Mouse (Mus musculus) hindbrain, embryonic 15.5 days (tissue): ENCODE data around the gene Pilra. TPM values are rescaled to one million over a fixed set of nuclear protein-coding genes. Genes with fewer than 3 reads are reported as not detected.

Source experiments
- ATAC-seq: fragments of 200-750 bp; cut with Nextera tagmentation; 2 replicates; pipeline ENCODE4 v1.8.0; 2017; ENCODE audit warnings: low read depth, moderate number of reproducible peaks, moderate TSS enrichment; ENCODE audit not compliant: low FRiP score
- H3K27ac ChIP-seq: fragments of 300-500 bp; sonication (generic); replicated peaks from 2 replicates; pipeline ENCODE4 v1.5.1; 2015; ENCODE audit warnings: mild to moderate bottlenecking, inconsistent platforms
- H3K27me3 ChIP-seq: fragments of 300-500 bp; sonication (generic); 2 replicates; pipeline ENCODE4 v1.6.1; 2015; ENCODE audit warnings: control low read depth, inconsistent platforms
- H3K36me3 ChIP-seq: fragments of 300-500 bp; sonication (generic); 2 replicates; pipeline ENCODE4 v1.6.1; 2015; ENCODE audit warnings: control low read depth, inconsistent platforms
- H3K4me1 ChIP-seq: fragments of 300-500 bp; sonication (generic); replicated peaks from 2 replicates; pipeline ENCODE4 v1.6.1; 2015; ENCODE audit warnings: control low read depth, inconsistent platforms
- H3K4me2 ChIP-seq: fragments of 300-500 bp; sonication (generic); 2 replicates; pipeline ENCODE4 v1.6.1; 2015; ENCODE audit warnings: moderate library complexity, mild to moderate bottlenecking, inconsistent platforms
- H3K4me3 ChIP-seq: fragments of 300-500 bp; sonication (generic); 2 replicates; pipeline ENCODE4 v1.5.1; 2015; ENCODE audit warnings: mild to moderate bottlenecking, inconsistent platforms
- H3K9ac ChIP-seq: fragments of 300-500 bp; sonication (generic); 2 replicates; pipeline ENCODE4 v1.6.1; 2015; ENCODE audit warnings: inconsistent platforms
- H3K9me3 ChIP-seq: fragments of 300-500 bp; sonication (generic); 2 replicates; pipeline ENCODE4 v1.6.1; 2016; ENCODE audit warnings: control low read depth, inconsistent platforms
- WGBS: fragments of 180-500 bp; shearing (Covaris S2); methylation state at CpG from one replicate; pipeline ENCODE4 v1.1.7; 2015; 5-methylcytosine and 5-hydroxymethylcytosine counted together
- polyA plus RNA-seq: library from polyadenylated mRNA; unstranded; fragments of >200 nt; fragmentation: Nextera tagmentation; extraction: Ambion mirVana; gene quantifications from 2 replicates; pipeline ENCODE4 v1.2.1, GENCODE M21; 2015

Pilra gene
- polyA plus RNA-seq, 1 experiment from 2014 or later = 0.21 TPM

DNA sequence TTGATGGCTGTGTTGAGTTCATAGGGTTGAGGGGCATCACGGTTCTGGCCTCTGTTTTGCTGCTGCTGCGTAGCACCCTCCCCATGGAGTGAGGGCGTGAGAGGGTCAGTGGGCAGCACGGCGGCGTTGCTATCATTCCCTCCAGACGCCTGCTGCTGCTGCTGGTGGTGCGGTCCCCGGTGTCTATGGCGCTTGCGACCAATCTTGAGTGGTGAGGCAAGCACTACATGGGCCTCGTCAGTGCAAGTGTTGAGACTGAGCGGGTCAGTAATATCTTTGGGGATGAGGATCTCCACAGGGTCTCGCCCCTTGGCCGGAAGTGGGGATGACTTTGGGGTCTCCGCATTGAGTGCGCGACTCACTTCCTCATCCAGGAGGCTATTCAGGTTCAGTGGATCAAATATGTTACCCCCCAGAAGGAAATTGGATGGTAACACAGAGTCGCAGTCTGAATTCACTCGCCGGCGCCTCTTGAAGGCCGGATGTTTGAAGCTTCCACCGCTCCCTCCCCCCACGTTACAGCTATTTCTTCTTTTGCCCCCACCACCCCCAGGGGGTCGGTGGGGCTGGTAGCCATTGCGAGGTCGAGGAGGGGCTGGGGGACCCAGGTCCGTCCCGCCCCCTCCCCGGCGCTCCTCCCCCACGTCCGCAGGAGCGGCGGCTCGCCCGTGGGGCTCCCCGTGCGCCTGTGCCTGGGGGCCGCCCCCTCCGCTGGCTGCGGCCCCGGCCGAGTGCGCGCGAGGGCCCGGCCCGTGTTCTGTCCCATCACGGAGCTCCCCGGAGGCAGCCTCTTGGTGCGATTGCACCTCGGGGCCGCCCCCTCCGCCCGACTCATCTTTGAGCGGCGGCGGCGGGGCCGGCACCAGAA, 50.7 kb downstream of the Pilra start:
- Histone ChIP-seq H3K27ac (peak overlapping the region; percentile 99), H3K36me3 (peaks cover 30% of the 10 kb centered on the region), H3K9ac (peak overlapping the region; percentile 93), H3K4me2 (peak overlapping the region; percentile 79), H3K4me1 (peaks cover 56% of the 10 kb centered on the region), H3K9me3 (no peaks in the 10 kb centered on the region), H3K27me3 (no peaks in the 10 kb centered on the region; the same call in 1 of the 2 replicates), H3K4me3 (peak overlapping the region; percentile 77)
- WGBS = 2% methylated on average over 44 of the region's 62 CpGs
- peak; percentile 9; the same call in 1 of the 2 replicates for ATAC-seq

DNA sequence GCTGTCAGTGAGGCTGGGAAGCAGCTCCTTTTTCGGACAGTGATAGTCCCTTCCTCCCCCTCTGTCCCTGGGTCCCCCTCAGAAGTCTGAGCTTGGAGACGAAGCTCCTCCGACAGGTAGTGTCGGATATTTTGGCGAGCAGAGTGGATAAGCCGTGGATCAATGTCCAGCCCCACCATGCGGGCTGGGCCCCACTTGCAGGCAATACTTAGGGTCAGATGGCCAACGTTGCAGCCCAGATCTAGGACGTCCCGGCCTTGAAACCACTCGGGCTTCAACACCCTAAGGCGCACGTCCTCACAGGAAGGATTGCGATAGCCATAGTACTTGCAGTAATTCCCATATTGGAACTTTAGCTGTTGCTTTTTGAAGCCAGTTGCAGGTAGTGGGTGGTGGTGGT, 51.5 kb downstream of the Pilra start:
- WGBS = 84% methylated on average over 14 of the region's 14 CpGs
- H3K4me2 ChIP-seq = peak overlapping the region; percentile 79
- H3K9me3 ChIP-seq = no peaks in the 10 kb centered on the region
- ATAC-seq = no peak
- H3K9ac ChIP-seq = peak overlapping the region; percentile 93
- no peaks in the 10 kb centered on the region; the same call in 1 of the 2 replicates for H3K27me3 ChIP-seq
- H3K4me3 ChIP-seq = peak overlapping the region; percentile 77
- H3K4me1 ChIP-seq = peaks cover 64% of the 10 kb centered on the region
- peak overlapping the region; percentile 99; the same call in 1 of the 2 replicates for H3K27ac ChIP-seq
- peaks cover 30% of the 10 kb centered on the region for H3K36me3 ChIP-seq

DNA sequence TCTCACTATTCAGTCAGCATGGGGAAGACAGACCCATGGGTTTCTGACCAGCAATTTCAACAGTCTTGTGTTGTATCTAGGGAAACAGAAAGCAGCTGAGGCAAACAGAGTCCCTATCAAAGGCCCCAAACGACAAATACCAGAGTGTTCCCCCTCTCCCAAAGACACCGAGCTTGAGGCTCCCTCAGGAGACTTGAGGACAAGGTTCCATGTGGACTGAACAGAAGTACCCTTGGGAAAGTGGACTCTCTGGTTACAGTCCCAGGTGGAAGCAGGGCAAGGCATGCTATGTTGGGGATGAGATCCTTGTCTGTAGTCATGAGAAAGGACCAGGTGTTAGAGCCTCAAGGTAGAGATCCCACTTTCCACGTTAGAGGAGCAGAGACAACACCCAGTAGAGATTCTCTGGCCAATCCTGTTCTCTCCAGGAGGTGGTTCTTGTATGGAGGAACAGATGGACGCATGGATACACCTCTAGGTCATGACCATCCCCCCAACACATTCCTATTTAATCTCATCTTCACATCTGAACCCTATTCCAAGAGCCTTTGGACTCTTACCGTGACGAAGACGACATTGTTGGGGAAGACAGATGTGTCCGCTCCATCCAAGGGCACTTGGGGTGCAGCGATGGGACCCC, 52.1 kb downstream of the Pilra start:
- H3K27me3 ChIP-seq = no peaks in the 10 kb centered on the region; the same call in 1 of the 2 replicates

DNA sequence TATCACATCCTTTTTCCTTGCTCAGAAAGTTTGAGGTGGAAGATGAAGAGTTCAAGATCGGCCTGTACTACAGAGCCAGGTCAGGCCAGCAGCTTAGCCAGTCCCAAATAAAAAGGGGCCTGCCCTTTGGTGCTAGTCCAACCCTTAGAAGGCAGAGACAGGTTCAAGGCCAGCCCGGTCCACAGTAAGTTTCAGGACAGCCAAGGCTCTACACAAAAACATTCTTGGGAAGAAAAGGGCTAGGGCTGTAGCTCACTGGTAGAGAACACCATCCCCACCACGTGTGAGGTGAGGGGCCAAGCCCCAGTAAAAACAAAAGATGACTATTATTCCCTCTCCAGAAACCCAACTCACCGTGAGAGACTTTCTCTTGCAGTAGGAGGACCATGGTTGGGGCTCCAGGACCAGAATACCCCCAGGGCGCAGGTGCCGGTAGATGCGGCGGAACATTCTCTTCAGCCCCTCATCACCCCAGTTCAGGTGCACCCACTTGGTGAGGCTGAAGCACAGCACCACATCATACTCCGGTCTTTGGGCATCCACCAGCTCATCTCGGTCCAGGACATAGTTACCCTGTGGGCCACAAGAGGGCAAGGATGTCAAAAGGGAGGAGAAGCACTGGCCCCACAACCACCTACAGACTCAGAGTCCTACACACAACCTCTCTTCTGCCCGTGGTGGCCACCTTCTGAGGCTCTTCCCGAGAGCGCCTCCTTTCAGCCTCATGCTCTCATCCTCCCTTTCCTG, 53.1 kb downstream of the Pilra start:
- Histone ChIP-seq H3K27me3 (no peaks in the 10 kb centered on the region), H3K27ac (no peak overlapping the region), H3K4me3 (peak overlapping the region; percentile 77), H3K36me3 (peaks cover 30% of the 10 kb centered on the region), H3K9me3 (no peaks in the 10 kb centered on the region), H3K9ac (peak overlapping the region; percentile 93; the same call in 1 of the 2 replicates), H3K4me2 (peak overlapping the region; percentile 79), H3K4me1 (peaks cover 64% of the 10 kb centered on the region)
- no peak for ATAC-seq
- WGBS = 80% methylated on average over 13 of the region's 13 CpGs

More for the DNA sequence above, 52.1 kb downstream of the Pilra start:
- peak overlapping the region; percentile 77 for H3K4me3 ChIP-seq
- peaks cover 30% of the 10 kb centered on the region for H3K36me3 ChIP-seq
- 64% methylated on average over 9 of the region's 9 CpGs for WGBS
- H3K9me3 ChIP-seq = no peaks in the 10 kb centered on the region
- H3K27ac ChIP-seq = no peak overlapping the region
- peak overlapping the region; percentile 93 for H3K9ac ChIP-seq
- H3K4me2 ChIP-seq = peak overlapping the region; percentile 79
- no peak for ATAC-seq
- H3K4me1 ChIP-seq = peaks cover 66% of the 10 kb centered on the region

DNA sequence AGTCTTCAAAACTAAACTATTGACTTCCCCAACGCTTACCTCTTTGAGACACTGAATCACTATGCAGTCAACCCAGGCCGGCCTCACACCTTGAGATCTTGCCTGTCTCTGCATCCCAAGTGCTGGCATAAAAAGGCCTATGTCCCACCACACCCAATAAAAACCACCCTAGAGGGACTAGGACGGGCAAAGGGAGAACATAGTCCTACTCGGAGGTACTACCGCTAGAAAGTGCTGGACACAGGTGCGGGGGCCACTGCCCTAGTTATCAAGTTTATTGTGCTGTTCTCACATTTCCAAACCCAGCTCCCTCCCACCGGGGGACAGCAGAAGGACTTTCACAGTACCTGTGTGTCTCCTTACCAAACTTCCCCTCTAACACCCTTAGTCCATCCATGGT, 54.4 kb downstream of the Pilra start:
- peaks cover 60% of the 10 kb centered on the region for H3K4me1 ChIP-seq
- no peaks in the 10 kb centered on the region for H3K9me3 ChIP-seq
- H3K27ac ChIP-seq = no peak overlapping the region
- no peaks in the 10 kb centered on the region for H3K27me3 ChIP-seq
- no peak for ATAC-seq
- H3K4me2 ChIP-seq = no peak overlapping the region
- 96% methylated on average over 7 of the region's 7 CpGs for WGBS
- no peak overlapping the region for H3K9ac ChIP-seq
- no peak overlapping the region for H3K4me3 ChIP-seq
- H3K36me3 ChIP-seq = peaks cover 30% of the 10 kb centered on the region

DNA sequence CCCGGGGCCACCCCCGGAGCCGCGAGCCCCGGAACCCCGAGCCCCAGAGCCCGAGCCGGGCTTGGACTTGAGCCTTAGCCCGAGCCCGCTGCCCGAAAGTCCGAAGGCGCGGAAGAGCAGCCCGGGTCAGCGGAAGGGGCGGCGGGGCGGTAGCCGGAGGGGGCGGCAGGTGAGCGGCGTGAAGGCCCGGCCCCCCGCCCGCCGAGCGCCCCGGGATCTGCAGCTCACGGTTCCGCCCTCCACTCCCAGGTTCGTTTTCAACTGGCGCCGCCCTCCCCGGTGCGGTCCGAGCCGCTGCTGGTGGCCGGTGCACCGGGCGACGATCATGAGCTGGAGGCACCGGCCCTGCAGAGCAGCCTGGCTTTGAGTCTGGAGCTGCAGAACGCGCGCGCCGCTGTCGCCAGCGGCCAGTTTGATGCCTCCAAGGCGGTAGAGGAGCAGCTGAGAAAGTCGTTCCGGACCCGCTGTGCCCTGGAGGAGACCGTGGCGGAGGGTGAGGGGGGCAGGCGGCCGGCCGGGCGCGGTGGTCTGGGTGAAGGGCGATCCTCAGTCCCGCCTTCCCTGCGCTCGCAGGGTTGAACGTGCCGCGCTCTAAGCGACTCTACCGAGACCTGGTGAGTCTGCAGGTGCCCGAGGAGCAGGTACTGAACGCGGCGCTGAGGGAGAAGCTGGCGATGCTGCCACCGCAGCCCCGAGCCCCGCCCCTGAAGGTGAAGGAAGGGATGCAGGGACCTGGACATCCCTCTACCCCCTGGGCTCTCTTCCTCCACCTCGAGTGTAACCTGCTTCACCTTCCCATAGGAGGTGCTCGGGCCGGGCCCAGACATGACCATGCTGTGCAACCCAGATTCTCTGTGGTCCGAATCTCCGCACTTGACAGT, 56.8 kb downstream of the Pilra start:
- H3K4me1 ChIP-seq = peaks cover 49% of the 10 kb centered on the region
- peak overlapping the region; percentile 86 for H3K4me3 ChIP-seq
- no peaks in the 10 kb centered on the region for H3K27me3 ChIP-seq
- H3K9me3 ChIP-seq = no peaks in the 10 kb centered on the region
- peaks cover 30% of the 10 kb centered on the region for H3K36me3 ChIP-seq
- peak overlapping the region; percentile 83 for H3K4me2 ChIP-seq
- peak overlapping the region; percentile 89 for H3K27ac ChIP-seq
- 1% methylated on average over 65 of the region's 83 CpGs for WGBS
- H3K9ac ChIP-seq = peak overlapping the region; percentile 91
- ATAC-seq = peak; percentile 7; the same call in 1 of the 2 replicates

DNA sequence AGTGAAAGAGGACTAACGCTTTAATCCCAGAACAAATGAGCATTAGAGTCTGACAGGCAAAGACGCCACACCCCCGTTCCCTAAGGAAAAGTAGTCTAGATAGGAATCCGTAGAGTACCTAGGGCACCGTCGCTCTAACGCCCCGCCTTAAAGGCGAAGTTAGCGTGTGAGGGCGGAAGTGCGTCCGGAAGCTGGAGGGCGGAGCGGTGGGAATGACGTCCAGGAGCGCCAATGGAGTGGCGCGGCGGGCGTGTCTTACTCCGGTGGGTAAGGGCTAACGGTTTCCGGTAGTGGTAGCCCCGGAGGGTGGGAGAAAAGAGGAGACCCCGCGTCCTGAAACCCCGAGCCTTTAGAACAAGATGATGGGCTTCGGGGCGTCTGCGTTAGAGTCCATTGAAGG, 57.4 kb downstream of the Pilra start, which contains the start of gene Ppp1r35:
Ppp1r35 (plus strand) TSS at position 215 of the 400 bp plus-strand sequence.
- Histone ChIP-seq H3K4me3 (peak within 1 kb of the TSS; percentile 86), H3K9ac (peak within 1 kb of the TSS; percentile 91), H3K4me2 (peak within 1 kb of the TSS; percentile 83), H3K27me3 (no peaks in the 10 kb centered on the region), H3K9me3 (no peaks in the 10 kb centered on the region), H3K4me1 (peaks cover 42% of the 10 kb centered on the region), H3K36me3 (peaks cover 29% of the 10 kb centered on the region), H3K27ac (peak within 1 kb of the TSS; percentile 89)
- peak; percentile 95 for ATAC-seq
- under 1% methylated on average over 31 of the region's 31 CpGs for WGBS

DNA sequence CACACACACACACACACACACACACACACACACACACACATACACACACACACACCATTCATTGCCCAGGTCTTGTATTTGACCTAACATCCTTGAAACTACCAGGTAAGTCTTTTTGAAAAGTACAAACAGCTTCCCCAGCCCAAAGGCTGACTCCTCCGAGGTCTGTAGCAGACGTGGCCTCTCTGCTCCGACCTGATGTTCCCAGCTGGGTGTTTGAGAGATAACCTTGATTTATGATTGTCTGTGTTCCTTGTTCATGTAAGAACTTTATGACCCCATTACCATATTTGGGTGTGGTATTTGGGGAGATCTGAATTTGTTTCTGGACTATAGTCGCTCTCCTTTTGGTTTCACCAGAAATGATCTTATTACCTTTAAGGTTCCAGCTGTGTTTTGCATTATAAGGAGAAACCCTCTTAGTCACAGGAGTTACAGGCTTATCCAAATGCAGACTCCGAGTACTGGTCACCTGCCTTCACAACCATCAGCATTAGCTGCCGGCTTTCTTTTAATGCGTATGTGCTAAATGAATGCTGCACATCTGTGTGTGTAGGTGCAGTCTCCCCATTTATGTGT, 58.7 kb downstream of the Pilra start:
- no peak overlapping the region for H3K4me2 ChIP-seq
- peaks cover 19% of the 10 kb centered on the region for H3K36me3 ChIP-seq
- no peak overlapping the region for H3K4me3 ChIP-seq
- H3K4me1 ChIP-seq = peaks cover 29% of the 10 kb centered on the region
- H3K27me3 ChIP-seq = no peaks in the 10 kb centered on the region
- WGBS = 84% methylated on average over 7 of the region's 7 CpGs
- H3K9ac ChIP-seq = no peak overlapping the region
- peak overlapping the region; percentile 89; the same call in 1 of the 2 replicates for H3K27ac ChIP-seq
- ATAC-seq = no peak
- no peaks in the 10 kb centered on the region for H3K9me3 ChIP-seq

DNA sequence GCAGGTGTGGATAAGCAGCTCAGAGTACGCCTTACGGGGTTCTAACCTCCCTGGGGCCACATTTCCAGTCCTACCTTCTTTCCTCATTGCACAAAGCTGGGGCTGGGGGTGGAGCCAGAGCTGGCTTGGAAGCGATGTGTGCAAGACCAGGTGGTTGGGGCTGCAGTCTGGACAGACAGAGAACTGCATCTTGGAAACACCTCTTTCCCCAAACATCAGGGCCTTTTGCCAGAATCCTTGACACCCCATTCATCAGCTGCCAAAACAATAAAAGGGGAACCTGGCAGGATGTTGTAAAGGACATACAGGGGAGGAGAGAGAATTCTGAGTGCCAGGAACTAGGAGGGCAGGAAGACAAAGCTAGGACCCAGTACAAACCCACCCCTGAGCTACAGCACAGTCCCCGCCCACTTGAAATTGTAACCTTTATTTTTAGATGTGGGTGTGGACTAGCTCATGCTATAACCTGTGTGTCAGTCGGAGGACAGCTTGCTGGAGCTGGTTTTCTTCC, 59.6 kb downstream of the Pilra start:
- Histone ChIP-seq H3K9me3 (no peaks in the 10 kb centered on the region), H3K36me3 (peaks cover 11% of the 10 kb centered on the region), H3K4me1 (peaks cover 21% of the 10 kb centered on the region), H3K9ac (no peak overlapping the region), H3K4me2 (no peak overlapping the region), H3K4me3 (no peak overlapping the region), H3K27ac (no peak overlapping the region), H3K27me3 (no peaks in the 10 kb centered on the region)
- 49% methylated on average over 5 of the region's 5 CpGs for WGBS
- no peak for ATAC-seq

DNA sequence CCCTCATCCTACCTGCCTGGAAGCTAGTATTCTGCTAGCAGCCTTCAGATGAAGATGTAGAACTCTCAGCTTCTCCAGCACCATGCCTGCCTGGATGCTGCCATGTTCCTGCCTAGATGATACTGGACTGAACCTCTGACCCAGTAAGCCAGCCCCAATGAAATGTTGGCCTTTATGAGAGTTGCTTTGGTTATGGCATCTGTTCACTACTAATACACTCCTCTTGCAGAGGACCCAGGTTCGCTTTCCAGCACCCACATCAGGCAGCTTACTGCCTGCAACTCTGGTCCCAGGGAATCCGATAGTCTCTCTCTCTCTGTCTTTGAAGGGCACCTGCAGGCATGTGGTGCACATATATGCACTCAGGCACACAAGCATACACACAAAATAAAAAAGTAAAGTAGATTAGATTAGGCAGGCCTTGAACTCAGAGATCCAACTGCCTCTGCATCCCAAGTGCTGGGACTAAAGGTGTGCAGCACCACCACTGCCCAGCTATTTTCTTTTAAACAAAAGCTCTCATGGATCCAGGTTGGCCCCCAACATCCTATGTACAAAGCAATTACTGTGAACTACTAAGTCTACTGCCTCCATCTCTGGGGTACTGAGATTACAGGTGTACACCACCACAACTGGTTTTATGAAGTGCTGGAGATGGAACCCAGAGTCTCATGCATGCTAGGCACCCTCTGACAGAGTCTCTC, 60.3 kb downstream of the Pilra start:
- Histone ChIP-seq H3K4me3 (no peak overlapping the region), H3K27me3 (no peaks in the 10 kb centered on the region), H3K9me3 (no peaks in the 10 kb centered on the region), H3K4me1 (peaks cover 14% of the 10 kb centered on the region), H3K9ac (no peak overlapping the region), H3K36me3 (peaks cover 3% of the 10 kb centered on the region; the same call in 1 of the 2 replicates), H3K4me2 (no peak overlapping the region), H3K27ac (no peak overlapping the region)
- no peak for ATAC-seq
- 97% methylated on average over 2 of the region's 2 CpGs for WGBS
